Mouse (Mus musculus) forebrain, embryonic 15.5 days (tissue): ENCODE measurements around the gene Agtrap. TPM values are rescaled to one million over a fixed set of nuclear protein-coding genes. Genes with fewer than 3 reads are reported as not detected.

Source experiments
- ATAC-seq: fragments of 200-750 bp; cut with Nextera tagmentation; replicated peaks from 2 replicates; pipeline ENCODE4 v1.8.0; 2017; ENCODE audit warnings: mild to moderate bottlenecking, moderate TSS enrichment, moderate library complexity
- H3K27ac ChIP-seq: fragments of 300-500 bp; sonication (generic); replicated peaks from 2 replicates; pipeline ENCODE4 v1.5.1; 2015; ENCODE audit warnings: mild to moderate bottlenecking, inconsistent platforms
- H3K27me3 ChIP-seq: fragments of 300-500 bp; sonication (generic); 2 replicates; pipeline ENCODE4 v1.6.1; 2015; ENCODE audit warnings: inconsistent platforms
- H3K36me3 ChIP-seq: fragments of 300-500 bp; sonication (generic); 2 replicates; pipeline ENCODE4 v1.6.1; 2015; ENCODE audit warnings: mild to moderate bottlenecking, inconsistent platforms
- H3K4me1 ChIP-seq: fragments of 300-500 bp; sonication (generic); 2 replicates; pipeline ENCODE4 v1.6.1; 2015; ENCODE audit warnings: inconsistent platforms
- H3K4me2 ChIP-seq: fragments of 300-500 bp; sonication (generic); replicated peaks from 2 replicates; pipeline ENCODE4 v1.6.1; 2015; ENCODE audit warnings: mild to moderate bottlenecking, inconsistent platforms
- H3K4me3 ChIP-seq: fragments of 300-500 bp; sonication (generic); 2 replicates; pipeline ENCODE4 v1.5.1; 2015; ENCODE audit warnings: mild to moderate bottlenecking, inconsistent platforms
- H3K9ac ChIP-seq: fragments of 300-500 bp; sonication (generic); replicated peaks from 2 replicates; pipeline ENCODE4 v1.6.1; 2015; ENCODE audit warnings: mild to moderate bottlenecking, inconsistent platforms
- H3K9me3 ChIP-seq: fragments of 300-500 bp; sonication (generic); 2 replicates; pipeline ENCODE4 v1.6.1; 2016; ENCODE audit warnings: inconsistent platforms
- WGBS: fragments of 180-500 bp; shearing (Covaris S2); methylation state at CpG from one replicate; pipeline ENCODE4 v1.1.7; 2015; ENCODE audit warnings: mixed read lengths; 5-methylcytosine and 5-hydroxymethylcytosine counted together
- polyA plus RNA-seq: library from polyadenylated mRNA; unstranded; fragments of >200 nt; fragmentation: Nextera tagmentation; extraction: Ambion mirVana; gene quantifications from 2 replicates; pipeline ENCODE4 v1.2.1, GENCODE M21; 2015

The Agtrap gene
- polyA plus RNA-seq = 4.6 and 5.6 TPM in 2 replicates

DNA sequence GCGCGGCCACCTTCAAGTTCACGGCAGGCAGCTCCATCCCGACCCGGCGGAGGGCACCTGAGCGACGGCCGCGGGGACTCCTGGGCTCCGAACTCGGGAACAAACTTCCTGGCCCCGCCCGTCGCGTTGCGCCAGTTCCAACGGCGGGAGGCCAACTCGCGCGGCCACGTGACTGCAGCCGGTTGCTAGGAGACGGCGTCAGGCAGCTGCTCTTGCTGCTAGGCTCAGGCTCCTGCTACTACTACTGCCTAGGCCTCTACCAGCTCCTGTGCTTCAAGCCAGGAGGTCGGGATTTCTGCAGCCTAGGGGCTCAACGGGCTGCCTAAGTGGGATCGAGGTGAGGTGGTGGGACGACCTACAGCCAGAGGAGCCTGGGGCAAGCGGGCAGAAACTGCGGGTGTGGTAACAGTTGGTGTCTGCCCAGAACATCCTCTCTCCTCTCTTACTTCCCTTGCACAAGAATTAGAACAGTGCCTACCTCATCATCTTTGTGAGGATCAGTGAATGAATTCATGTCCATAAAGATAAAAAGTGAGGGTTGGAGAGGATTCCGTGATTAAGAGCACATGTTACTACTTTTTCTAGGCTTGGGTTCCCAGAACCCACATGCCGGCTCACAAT lies at the start of gene Agtrap:
Gene Agtrap, minus strand, starts transcription at position 125 of the 621 bp plus-strand sequence.
- H3K4me2 ChIP-seq = peak within 1 kb of the TSS; percentile 77
- H3K27me3 ChIP-seq = no peaks in the 10 kb centered on the region
- peak within 1 kb of the TSS; percentile 52 for H3K4me3 ChIP-seq
- peak; percentile 94 for ATAC-seq
- H3K36me3 ChIP-seq = no peaks in the 10 kb centered on the region
- peak within 1 kb of the TSS; percentile 48 for H3K9ac ChIP-seq
- WGBS = 5% methylated on average over 34 of the region's 34 CpGs
- no peaks in the 10 kb centered on the region for H3K9me3 ChIP-seq
- peak within 1 kb of the TSS; percentile 68 for H3K27ac ChIP-seq
- peaks cover 15% of the 10 kb centered on the region for H3K4me1 ChIP-seq

DNA sequence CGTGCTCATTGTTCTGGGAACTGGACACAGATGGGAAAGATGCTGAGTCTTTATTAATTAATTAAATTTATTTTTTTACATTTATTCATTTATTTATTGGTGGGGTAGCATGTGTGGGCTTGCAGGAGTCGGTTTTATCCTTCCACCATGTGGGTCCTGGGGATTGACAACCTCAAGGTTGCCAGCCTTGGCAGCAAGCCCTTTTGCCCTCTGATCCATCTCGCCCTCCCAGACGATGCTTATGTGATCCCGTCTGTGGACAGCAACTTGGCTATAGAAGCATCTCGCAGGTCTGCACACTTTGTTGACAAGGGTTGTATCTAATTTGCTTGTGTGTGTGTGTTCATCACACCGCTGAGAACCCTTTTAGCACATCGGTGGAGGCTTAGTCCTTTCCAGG lies 49.7 kb upstream of the Agtrap start:
- Histone ChIP-seq H3K9me3 (no peaks in the 10 kb centered on the region), H3K9ac (no peak overlapping the region), H3K4me1 (peaks cover 22% of the 10 kb centered on the region), H3K4me2 (no peak overlapping the region), H3K36me3 (no peaks in the 10 kb centered on the region), H3K27ac (no peak overlapping the region), H3K27me3 (peaks cover 4% of the 10 kb centered on the region; the same call in 1 of the 2 replicates), H3K4me3 (no peak overlapping the region)
- 55% methylated on average over 8 of the region's 8 CpGs for WGBS
- ATAC-seq = no peak

DNA sequence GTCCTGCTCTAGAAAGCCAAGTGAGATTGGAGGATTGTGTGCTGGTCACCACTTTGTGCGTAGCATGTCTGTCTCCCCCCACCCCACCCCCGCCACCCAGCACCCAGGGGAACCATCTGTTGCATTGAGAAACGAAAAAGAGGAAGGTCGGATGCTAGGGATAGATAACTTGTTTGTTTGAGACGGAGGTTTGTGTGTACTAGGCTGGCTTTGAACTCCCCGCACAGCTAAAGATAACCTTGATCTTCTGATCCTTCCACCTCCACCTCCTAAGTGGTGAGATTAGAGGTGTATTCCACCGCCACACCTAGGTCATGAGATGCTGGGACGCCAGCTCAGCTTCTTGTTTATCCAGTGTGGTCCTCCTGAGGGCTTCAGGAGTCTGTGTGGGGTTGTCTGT lies 47.2 kb upstream of the Agtrap start:
- Histone ChIP-seq H3K9ac (no peak overlapping the region), H3K4me1 (peaks cover 28% of the 10 kb centered on the region), H3K9me3 (no peaks in the 10 kb centered on the region), H3K4me2 (no peak overlapping the region), H3K27me3 (peaks cover 4% of the 10 kb centered on the region; the same call in 1 of the 2 replicates), H3K36me3 (no peaks in the 10 kb centered on the region), H3K27ac (no peak overlapping the region), H3K4me3 (no peak overlapping the region)
- ATAC-seq = no peak
- 89% methylated on average over 8 of the region's 8 CpGs for WGBS

DNA sequence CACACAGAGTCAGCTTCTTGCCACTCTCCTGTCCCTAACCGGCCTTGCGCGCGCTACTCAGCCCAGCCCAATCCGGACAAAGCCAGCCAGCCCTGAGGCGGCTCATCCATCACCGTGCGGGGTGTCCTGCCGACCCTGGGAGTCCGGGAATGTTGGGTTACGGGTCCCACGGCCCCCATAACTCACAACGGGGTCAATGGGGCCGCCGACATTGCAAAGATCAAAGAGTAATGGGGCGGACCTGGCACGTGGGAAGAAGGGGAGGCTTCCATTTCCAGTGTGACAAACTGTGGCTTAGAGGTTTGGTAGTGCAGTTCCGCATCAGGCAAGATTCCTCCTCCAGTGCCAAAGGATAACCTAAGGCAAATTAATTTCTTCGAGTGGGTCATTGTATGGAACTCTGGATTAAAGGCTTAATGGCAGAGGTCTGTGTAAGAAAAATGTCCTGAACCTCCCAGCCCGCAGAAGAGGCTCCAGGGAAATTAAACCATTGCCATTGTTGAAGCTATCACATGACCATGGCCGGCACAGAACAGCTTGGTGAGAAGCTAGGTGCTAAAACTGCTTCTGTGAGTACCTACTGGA lies 43.8 kb upstream of the Agtrap start:
- peak overlapping the region; percentile 98 for H3K27ac ChIP-seq

DNA sequence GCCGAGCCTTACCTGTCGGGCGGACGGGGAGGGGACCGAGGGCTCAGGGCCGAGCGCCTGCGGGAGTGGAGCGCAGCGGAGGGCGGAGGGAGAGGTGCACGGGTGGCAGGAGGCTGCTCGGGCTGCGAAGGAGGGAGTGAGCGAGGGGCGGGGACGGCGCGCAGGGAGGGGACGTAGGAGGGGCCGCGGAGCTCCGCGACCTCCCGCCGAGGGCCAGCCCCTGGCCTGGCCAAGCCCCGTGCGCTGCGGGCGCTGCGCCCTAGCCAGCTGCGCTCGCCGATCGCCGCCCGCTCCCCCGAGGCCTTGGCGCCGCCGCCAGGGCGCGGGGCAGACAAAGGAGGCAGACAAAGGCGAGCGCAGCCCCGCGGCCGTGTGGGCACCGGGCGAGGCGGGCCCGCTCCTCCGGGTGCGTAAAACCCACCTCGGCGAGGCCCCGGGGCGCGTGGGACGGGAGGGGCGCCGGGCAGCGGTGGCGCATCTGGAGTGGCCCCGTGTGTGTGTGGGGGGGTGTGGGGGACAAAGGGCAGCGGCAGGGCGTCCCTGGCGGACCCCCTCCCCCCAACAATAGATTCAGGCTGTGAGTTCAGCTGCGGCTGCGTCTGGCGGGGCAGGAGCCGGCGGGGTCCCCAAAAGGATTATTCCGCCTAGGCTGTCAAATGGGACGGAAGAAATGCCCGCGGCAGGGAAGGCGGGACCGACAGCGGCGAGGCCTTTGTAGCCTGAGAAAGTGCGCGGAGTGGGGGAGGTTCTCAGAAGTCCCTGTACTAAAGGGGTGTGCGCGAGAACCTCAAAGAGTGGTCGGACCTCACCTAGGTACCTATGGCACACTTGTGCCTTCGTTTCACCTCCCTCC lies 43.0 kb upstream of the Agtrap start, which contains the start of gene Draxin:
Gene Draxin, minus strand, starts transcription at position 138 of the 853 bp plus-strand sequence.
- H3K4me1 ChIP-seq = peaks cover 52% of the 10 kb centered on the region

More for the DNA sequence above, 43.8 kb upstream of the Agtrap start:
- Histone ChIP-seq H3K9me3 (no peaks in the 10 kb centered on the region), H3K4me1 (peaks cover 46% of the 10 kb centered on the region), H3K27me3 (no peaks in the 10 kb centered on the region), H3K4me3 (peak overlapping the region; percentile 88), H3K4me2 (peak overlapping the region; percentile 82), H3K9ac (peak overlapping the region; percentile 100), H3K36me3 (no peaks in the 10 kb centered on the region)
- ATAC-seq = peak; percentile 46
- WGBS = under 1% methylated on average over 21 of the region's 21 CpGs

DNA sequence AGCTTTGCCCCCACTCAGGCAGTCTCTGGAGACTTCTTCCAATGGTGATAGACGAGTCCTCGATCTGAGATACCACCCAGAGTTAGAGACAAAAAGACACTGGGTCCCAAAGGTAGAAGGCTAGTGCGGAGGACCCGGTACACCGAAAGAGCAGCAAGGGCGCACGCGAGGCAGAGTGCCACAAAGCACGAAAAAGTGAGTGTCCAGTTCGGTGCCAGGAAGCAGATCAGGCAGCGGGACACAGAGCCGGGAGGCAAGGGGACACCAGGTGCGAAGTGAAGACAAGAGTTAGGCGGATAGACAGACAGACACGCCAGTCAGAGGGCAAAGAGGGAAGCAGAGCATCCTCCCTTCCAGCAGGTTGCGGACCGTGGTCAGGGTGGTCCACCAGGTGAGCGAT lies 42.3 kb upstream of the Agtrap start, which contains the start of gene Mad2l2:
Gene Mad2l2, plus strand, starts transcription at position 252 of the 400 bp plus-strand sequence.
- H3K4me1 ChIP-seq = peaks cover 58% of the 10 kb centered on the region
- H3K27me3 ChIP-seq = no peaks in the 10 kb centered on the region
- no peaks in the 10 kb centered on the region for H3K9me3 ChIP-seq
- peak; percentile 3 for ATAC-seq
- peak within 1 kb of the TSS; percentile 82 for H3K4me2 ChIP-seq
- H3K4me3 ChIP-seq = peak within 1 kb of the TSS; percentile 88
- no peaks in the 10 kb centered on the region for H3K36me3 ChIP-seq
- under 1% methylated on average over 18 of the region's 18 CpGs for WGBS
- H3K9ac ChIP-seq = peak within 1 kb of the TSS; percentile 100
- H3K27ac ChIP-seq = peak within 1 kb of the TSS; percentile 98

More for the DNA sequence above, 43.0 kb upstream of the Agtrap start, which contains the start of gene Draxin:
- H3K4me2 ChIP-seq = peak within 1 kb of the TSS; percentile 82
- H3K4me3 ChIP-seq = peak within 1 kb of the TSS; percentile 88
- H3K9me3 ChIP-seq = no peaks in the 10 kb centered on the region
- peak within 1 kb of the TSS; percentile 100 for H3K9ac ChIP-seq
- peak within 1 kb of the TSS; percentile 98 for H3K27ac ChIP-seq
- WGBS = under 1% methylated on average over 57 of the region's 87 CpGs
- H3K36me3 ChIP-seq = no peaks in the 10 kb centered on the region
- no peaks in the 10 kb centered on the region for H3K27me3 ChIP-seq
- peak; percentile 81 for ATAC-seq

DNA sequence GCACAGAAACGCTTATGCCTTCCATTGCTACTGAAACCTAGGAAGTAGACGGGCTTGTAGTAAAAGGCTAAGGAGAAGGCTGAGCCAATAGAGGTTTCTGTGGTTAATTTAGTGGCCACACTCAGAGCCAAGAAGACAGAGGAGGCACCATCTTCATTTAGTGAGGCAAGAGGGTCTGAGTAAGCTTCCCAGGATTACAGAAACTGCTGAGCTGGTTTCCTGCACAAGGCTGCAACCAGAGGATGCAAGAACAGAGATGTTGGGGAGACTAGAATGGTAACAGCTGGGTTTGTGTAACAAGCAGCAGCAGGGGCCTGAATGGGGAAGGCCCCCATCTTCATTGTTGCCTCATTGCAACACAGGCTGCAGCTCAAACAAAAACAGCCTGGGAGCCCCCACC lies 40.8 kb upstream of the Agtrap start:
- H3K4me2 ChIP-seq = peak overlapping the region; percentile 82
- peak overlapping the region; percentile 98 for H3K27ac ChIP-seq
- ATAC-seq = no peak
- peak overlapping the region; percentile 88 for H3K4me3 ChIP-seq
- no peaks in the 10 kb centered on the region for H3K36me3 ChIP-seq
- H3K9me3 ChIP-seq = no peaks in the 10 kb centered on the region
- WGBS = 73% methylated on average over 2 of the region's 2 CpGs
- peak overlapping the region; percentile 100 for H3K9ac ChIP-seq
- no peaks in the 10 kb centered on the region for H3K27me3 ChIP-seq
- H3K4me1 ChIP-seq = peaks cover 69% of the 10 kb centered on the region

DNA sequence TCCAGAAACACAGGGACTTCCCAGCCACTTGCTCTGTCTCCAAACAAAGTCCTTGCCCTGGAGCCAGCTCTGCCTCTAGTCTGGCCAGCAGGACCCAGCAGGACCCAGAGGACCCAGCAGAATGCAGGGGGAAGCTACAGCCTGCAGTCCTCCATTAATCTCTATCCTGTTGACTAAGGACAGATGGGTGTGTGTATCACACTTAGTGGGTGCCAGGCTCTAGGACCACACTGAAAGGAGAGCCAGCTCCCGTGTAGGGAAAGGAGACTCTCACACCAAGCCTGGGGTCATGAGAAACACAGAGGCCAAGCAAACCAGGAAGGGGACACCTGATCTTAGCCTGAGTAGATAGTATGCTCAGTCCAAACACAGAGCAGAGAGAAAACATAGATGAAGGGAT lies 40.4 kb upstream of the Agtrap start:
- no peaks in the 10 kb centered on the region for H3K27me3 ChIP-seq
- peak overlapping the region; percentile 98 for H3K27ac ChIP-seq
- H3K36me3 ChIP-seq = no peaks in the 10 kb centered on the region
- peaks cover 73% of the 10 kb centered on the region for H3K4me1 ChIP-seq
- H3K4me2 ChIP-seq = peak overlapping the region; percentile 82
- H3K9me3 ChIP-seq = no peaks in the 10 kb centered on the region
- peak overlapping the region; percentile 100 for H3K9ac ChIP-seq
- peak overlapping the region; percentile 88 for H3K4me3 ChIP-seq
- WGBS = 52% methylated on average over 1 of the region's 1 CpGs
- no peak for ATAC-seq

DNA sequence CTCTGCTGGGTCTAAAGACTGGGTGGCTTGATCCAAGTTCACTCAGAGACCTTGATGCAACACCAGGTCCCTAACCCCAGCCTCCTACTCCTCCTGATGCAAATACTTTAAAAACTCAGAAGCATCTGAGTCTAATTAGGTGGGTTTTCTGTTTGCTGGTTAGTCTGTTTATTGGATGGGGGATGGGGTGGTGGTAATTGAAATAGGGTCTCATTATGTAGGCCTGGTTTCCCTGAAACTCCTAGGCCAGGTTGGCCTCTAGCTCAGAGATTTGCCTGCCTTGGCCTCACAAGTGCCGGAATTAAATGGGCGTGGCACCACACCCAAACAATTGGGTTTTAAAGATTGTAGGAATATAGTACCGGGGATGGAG lies 34.8 kb upstream of the Agtrap start:
- no peak for ATAC-seq
- H3K9ac ChIP-seq = no peak overlapping the region
- no peaks in the 10 kb centered on the region for H3K9me3 ChIP-seq
- H3K27ac ChIP-seq = peak overlapping the region; percentile 88
- 0 out of 2 replicates have a peak overlapping the region, but pooled peaks have one; percentile 4 for H3K4me2 ChIP-seq
- no peaks in the 10 kb centered on the region for H3K27me3 ChIP-seq
- H3K4me3 ChIP-seq = no peak overlapping the region
- H3K36me3 ChIP-seq = no peaks in the 10 kb centered on the region
- H3K4me1 ChIP-seq = peaks cover 65% of the 10 kb centered on the region
- 35% methylated on average over 3 of the region's 3 CpGs for WGBS

DNA sequence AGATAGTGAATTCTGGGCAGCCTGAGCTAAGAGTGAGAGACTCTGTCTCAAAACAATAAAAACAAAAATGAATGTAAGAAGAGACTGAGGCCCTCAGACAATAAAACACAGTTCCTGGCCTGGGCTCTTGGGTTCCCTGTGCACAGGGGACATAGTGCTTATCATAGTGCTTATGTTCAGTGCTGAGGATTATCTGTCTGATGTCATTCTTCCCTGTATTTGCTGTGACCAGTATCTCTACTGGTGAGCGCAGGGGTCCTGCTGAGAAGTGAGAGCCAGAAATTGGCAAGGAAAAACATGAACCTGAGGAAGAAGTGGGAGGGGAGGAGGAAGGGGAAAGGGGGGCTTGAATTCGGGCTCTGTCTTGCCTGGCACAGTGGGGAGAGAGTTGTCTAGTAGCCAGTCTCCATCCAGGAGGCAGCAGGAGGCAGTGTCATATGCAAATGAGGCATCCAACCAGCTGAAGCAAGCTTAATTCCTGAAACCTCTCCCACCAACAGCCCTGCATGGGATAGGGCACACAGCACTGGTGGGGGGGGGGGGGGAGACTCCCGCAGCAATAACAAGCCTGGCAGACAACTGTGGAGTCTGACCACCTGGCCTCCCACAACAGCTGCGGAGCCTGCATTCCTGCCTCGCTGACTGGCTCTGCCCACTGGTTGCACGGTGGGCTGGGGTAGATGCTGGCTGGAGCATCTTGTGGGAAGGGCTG lies 34.3 kb upstream of the Agtrap start:
- 0 out of 2 replicates have a peak overlapping the region, but pooled peaks have one; percentile 4 for H3K4me2 ChIP-seq
- H3K9me3 ChIP-seq = no peaks in the 10 kb centered on the region
- peak overlapping the region; percentile 88 for H3K27ac ChIP-seq
- no peaks in the 10 kb centered on the region for H3K27me3 ChIP-seq
- H3K4me3 ChIP-seq = no peak overlapping the region
- H3K9ac ChIP-seq = no peak overlapping the region
- H3K4me1 ChIP-seq = peaks cover 61% of the 10 kb centered on the region
- no peaks in the 10 kb centered on the region for H3K36me3 ChIP-seq
- 6% methylated on average over 6 of the region's 6 CpGs for WGBS
- peak; percentile 77 for ATAC-seq

DNA sequence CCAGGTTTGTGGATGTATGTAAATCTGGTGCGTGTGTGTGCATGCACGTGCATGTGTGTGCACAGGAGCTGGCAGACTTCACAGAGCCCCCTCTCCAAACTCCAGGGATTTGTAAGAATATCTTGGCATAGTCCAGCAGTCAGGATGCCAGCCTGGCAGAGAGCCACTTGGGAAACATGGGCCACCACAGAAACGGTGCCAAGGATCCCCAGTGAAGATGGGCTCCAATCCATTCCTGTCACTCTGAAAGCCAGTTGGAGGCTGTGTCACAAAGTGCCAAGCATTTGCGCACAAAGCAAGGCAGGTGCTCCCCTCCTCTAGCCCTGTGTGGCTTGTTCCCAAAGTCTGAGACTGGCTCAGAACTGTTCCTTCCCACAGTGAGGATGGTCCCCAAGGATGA lies 33.5 kb upstream of the Agtrap start:
- H3K4me2 ChIP-seq = no peak overlapping the region
- peak; percentile 81 for ATAC-seq
- H3K27ac ChIP-seq = peak overlapping the region; percentile 88
- no peaks in the 10 kb centered on the region for H3K27me3 ChIP-seq
- H3K9me3 ChIP-seq = no peaks in the 10 kb centered on the region
- H3K4me3 ChIP-seq = no peak overlapping the region
- no peaks in the 10 kb centered on the region for H3K36me3 ChIP-seq
- 40% methylated on average over 4 of the region's 4 CpGs for WGBS
- H3K9ac ChIP-seq = no peak overlapping the region
- H3K4me1 ChIP-seq = peaks cover 54% of the 10 kb centered on the region
